Mouse (Mus musculus) midbrain, postnatal 0 days (tissue): Measurements from ENCODE around the gene Cobll1. TPM values are rescaled to one million over a fixed set of nuclear protein-coding genes. Genes with fewer than 3 reads are reported as not detected.

Experiments used
- ATAC-seq: fragments of 200-750 bp; cut with Nextera tagmentation; 2 replicates; pipeline ENCODE4 v1.8.0; 2017; ENCODE audit warnings: moderate number of reproducible peaks, mild to moderate bottlenecking, moderate TSS enrichment, moderate library complexity; ENCODE audit not compliant: low FRiP score
- DNase-seq: peaks from one replicate; pipeline ENCODE4 v3.0.0-alpha.2; 2015; ENCODE audit warnings: low spot score
- H3K27ac ChIP-seq: fragments of 300-500 bp; sonication (generic); 2 replicates; pipeline ENCODE4 v1.5.1; 2014; ENCODE audit warnings: low read depth, mild to moderate bottlenecking, low read length, mixed read lengths
- H3K27me3 ChIP-seq: fragments of 300-500 bp; sonication (generic); 2 replicates; pipeline ENCODE4 v1.6.1; 2014; ENCODE audit warnings: low read length, control low read depth, mixed read lengths; ENCODE audit not compliant: insufficient read depth
- H3K36me3 ChIP-seq: fragments of 300-500 bp; sonication (generic); 2 replicates; pipeline ENCODE4 v1.6.1; 2014; ENCODE audit warnings: low read length, control low read depth, mixed read lengths; ENCODE audit not compliant: insufficient read depth
- H3K4me1 ChIP-seq: fragments of 300-500 bp; sonication (generic); 2 replicates; pipeline ENCODE4 v1.6.1; 2014; ENCODE audit warnings: mild to moderate bottlenecking, control low read depth, antibody characterized with exemption, low read length, mixed read lengths; ENCODE audit not compliant: insufficient read depth
- H3K4me2 ChIP-seq: fragments of 300-500 bp; sonication (generic); 2 replicates; pipeline ENCODE4 v1.6.1; 2014; ENCODE audit warnings: low read depth, mild to moderate bottlenecking, low read length, mixed read lengths; ENCODE audit not compliant: poor library complexity, severe bottlenecking
- H3K4me3 ChIP-seq: fragments of 300-500 bp; sonication (generic); 2 replicates; pipeline ENCODE4 v1.5.1; 2014; ENCODE audit warnings: low read depth, mild to moderate bottlenecking, low read length, moderate library complexity
- H3K9ac ChIP-seq: fragments of 300-500 bp; sonication (generic); replicated peaks from 2 replicates; pipeline ENCODE4 v1.6.1; 2014; ENCODE audit warnings: mild to moderate bottlenecking, low read length, moderate library complexity, mixed read lengths; ENCODE audit not compliant: poor library complexity, severe bottlenecking
- H3K9me3 ChIP-seq: fragments of 300-500 bp; sonication (generic); 2 replicates; pipeline ENCODE4 v1.6.1; 2016; ENCODE audit warnings: low read length, control low read depth
- CTCF ChIP-seq: IDR thresholded peaks from 2 replicates; pipeline ENCODE4 v1.5.1; 2016; ENCODE audit warnings: antibody characterized with exemption, mild to moderate bottlenecking
- WGBS: fragments of 180-500 bp; shearing (Covaris S2); extraction: QIAGEN DNeasy Blood & Tissue Kit; methylation state at CpG from one replicate; pipeline ENCODE4 v1.1.7; 2014; 5-methylcytosine and 5-hydroxymethylcytosine counted together
- polyA plus RNA-seq: library from polyadenylated mRNA; unstranded; fragments of >200 nt; fragmentation: Nextera tagmentation; extraction: Ambion mirVana; gene quantifications from 2 replicates; pipeline ENCODE4 v1.2.1, GENCODE M21; 2015
- total RNA-seq: library from RNA; depleted of rRNA; stranded (reverse); fragments of >200 nt; gene quantifications from 2 replicates; pipeline ENCODE4 v1.2.3, GENCODE M21; 2014; rRNA removed

Cobll1 gene
- total and polyA plus RNA-seq, 2 experiments from 2014 or later = 2.5 to 2.9 TPM

DNA sequence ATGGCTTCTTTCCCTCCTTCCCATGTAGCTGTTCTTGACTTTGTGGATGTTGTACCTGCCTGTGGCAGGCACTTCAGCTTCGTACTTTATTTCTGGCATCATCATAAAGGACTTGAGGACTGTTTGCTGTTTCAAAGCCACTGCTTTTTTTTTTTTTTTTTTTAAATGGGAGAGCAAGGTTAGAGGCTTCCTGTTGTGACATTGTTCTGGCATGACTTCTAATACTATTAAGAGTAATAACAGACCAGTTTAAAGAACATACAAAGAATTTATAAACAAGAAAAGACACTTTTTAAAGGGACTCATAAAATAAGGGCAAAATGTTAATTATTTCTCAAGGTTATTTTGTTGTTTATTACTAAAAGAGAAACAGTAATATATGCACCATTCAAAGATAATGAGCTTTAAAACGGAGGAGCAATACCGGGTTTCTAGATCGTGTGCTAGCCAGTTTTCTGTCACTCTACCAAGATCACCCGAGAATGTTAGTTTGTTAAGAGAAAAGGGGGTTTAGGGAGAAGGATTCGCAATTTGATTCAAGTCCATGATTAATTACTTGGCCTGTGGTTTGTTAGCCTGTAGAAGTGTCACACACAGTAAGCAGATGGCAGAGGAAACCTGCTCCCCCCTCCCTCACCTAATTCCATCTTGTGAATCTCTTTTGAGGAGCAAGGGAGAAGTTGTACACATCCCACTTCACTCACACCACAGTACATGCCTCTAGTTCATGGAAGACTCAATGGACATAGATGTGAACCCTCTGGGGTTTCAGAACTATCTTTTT lies 190.8 kb downstream of the Cobll1 start:
- no peak overlapping the region for H3K27ac ChIP-seq
- no peaks in the 10 kb centered on the region for H3K4me1 ChIP-seq
- no peak overlapping the region for H3K4me3 ChIP-seq
- H3K27me3 ChIP-seq = no peaks in the 10 kb centered on the region
- ATAC-seq (no peak), DNase-seq (no peak)
- no peaks in the 10 kb centered on the region for H3K36me3 ChIP-seq
- TF ChIP-seq CTCF = no peak
- no peak overlapping the region for H3K9ac ChIP-seq
- 37% methylated on average over 6 of the region's 6 CpGs for WGBS
- H3K4me2 ChIP-seq = no peak overlapping the region
- H3K9me3 ChIP-seq = no peaks in the 10 kb centered on the region

Other genes with a start within 250 kb of the Cobll1 start
- gene Grb14, start 214.4 kb downstream of the Cobll1 start, total RNA-seq = 24.7 and 27.7 TPM in 2 replicates
- 30.9 and 35.5 TPM in 2 replicates for gene Grb14, start 214.4 kb downstream of the Cobll1 start, polyA plus RNA-seq
- 3.3 and 4.0 TPM in 2 replicates for gene Slc38a11, start 124.6 kb upstream of the Cobll1 start, total RNA-seq
- gene Slc38a11, start 124.6 kb upstream of the Cobll1 start, polyA plus RNA-seq = 1.0 and 1.3 TPM in 2 replicates